Mouse (Mus musculus) bone marrow macrophage, adult 2 months (primary cell): ENCODE data around the gene Shprh. TPM values are rescaled to one million over a fixed set of nuclear protein-coding genes. Genes with fewer than 3 reads are reported as not detected.
"Not testable (repeated sequence)": the region's sequence is repeated elsewhere in the genome, so short reads cannot be mapped to it uniquely, and the experiment has no call there.

Experiments
- H3K27ac ChIP-seq: 2 replicates; pipeline ENCODE4 v1.5.1; 2012; ENCODE audit warnings: low read depth, low read length; ENCODE audit not compliant: insufficient read depth
- H3K4me1 ChIP-seq: 2 replicates; pipeline ENCODE4 v1.6.1; 2012; ENCODE audit warnings: low read length; ENCODE audit not compliant: control insufficient read depth, insufficient read depth
- H3K4me3 ChIP-seq: 2 replicates; pipeline ENCODE4 v1.5.1; 2012; ENCODE audit warnings: mild to moderate bottlenecking, low read length, moderate library complexity; ENCODE audit not compliant: insufficient read depth
- CTCF ChIP-seq: IDR thresholded peaks from 2 replicates; pipeline ENCODE4 v1.5.1; 2012; ENCODE audit warnings: low read depth, mild to moderate bottlenecking, low read length, moderate library complexity
- POLR2A ChIP-seq: IDR thresholded peaks from 2 replicates; pipeline ENCODE4 v1.6.1; 2012; ENCODE audit warnings: mild to moderate bottlenecking, low read depth, low read length, borderline replicate concordance
- polyA plus RNA-seq: library from polyadenylated mRNA; stranded (reverse); fragments of >200 nt; gene quantifications from 2 replicates; pipeline ENCODE4 v1.2.4, GENCODE M21; 2012; ENCODE audit not compliant: missing spikeins, insufficient read depth, insufficient read length

The Shprh gene
- polyA plus RNA-seq, 1 experiment = 15.1 TPM

- Histone ChIP-seq H3K27ac (no peak overlapping the region), H3K4me3 (no peak overlapping the region), H3K4me1 (no peaks in the 10 kb centered on the region)
- TF ChIP-seq POLR2A (no peak), CTCF (no peak)
Observed at GRCm38 (mm10) chr10:11172519-11172918, 23.3 kb downstream of the Shprh start.

GRCm38 (mm10) chr10:11175801-11176482, 26.7 kb downstream of the Shprh start:
- no peak overlapping the region for H3K27ac ChIP-seq
- no peak for TF ChIP-seq CTCF
- no peak for TF ChIP-seq POLR2A
- no peak overlapping the region for H3K4me3 ChIP-seq
- H3K4me1 ChIP-seq = no peaks in the 10 kb centered on the region

- H3K4me1 ChIP-seq = no peaks in the 10 kb centered on the region
- TF ChIP-seq POLR2A (no peak), CTCF (no peak)
- H3K4me3 ChIP-seq = no peak overlapping the region
- no peak overlapping the region for H3K27ac ChIP-seq
Observed at GRCm38 (mm10) chr10:11180077-11180476, 30.9 kb downstream of the Shprh start.

- Histone ChIP-seq H3K4me3 (no peak overlapping the region), H3K4me1 (peaks cover 2% of the 10 kb centered on the region; the same call in 1 of the 2 replicates), H3K27ac (no peak overlapping the region)
- TF ChIP-seq CTCF (no peak), POLR2A (no peak)
Observed at GRCm38 (mm10) chr10:11197341-11197740, 48.1 kb downstream of the Shprh start.

- peaks cover 2% of the 10 kb centered on the region; the same call in 1 of the 2 replicates for H3K4me1 ChIP-seq
- no peak for TF ChIP-seq POLR2A
- TF ChIP-seq CTCF = no peak
- H3K4me3 ChIP-seq = no peak overlapping the region
- no peak overlapping the region for H3K27ac ChIP-seq
Observed at GRCm38 (mm10) chr10:11198346-11198745, 49.1 kb downstream of the Shprh start.

GRCm38 (mm10) chr10:11199980-11200379, 50.8 kb downstream of the Shprh start:
- Histone ChIP-seq H3K4me3 (no peak overlapping the region), H3K27ac (no peak overlapping the region), H3K4me1 (peaks cover 2% of the 10 kb centered on the region; the same call in 1 of the 2 replicates)
- no peak for TF ChIP-seq POLR2A

DNA sequence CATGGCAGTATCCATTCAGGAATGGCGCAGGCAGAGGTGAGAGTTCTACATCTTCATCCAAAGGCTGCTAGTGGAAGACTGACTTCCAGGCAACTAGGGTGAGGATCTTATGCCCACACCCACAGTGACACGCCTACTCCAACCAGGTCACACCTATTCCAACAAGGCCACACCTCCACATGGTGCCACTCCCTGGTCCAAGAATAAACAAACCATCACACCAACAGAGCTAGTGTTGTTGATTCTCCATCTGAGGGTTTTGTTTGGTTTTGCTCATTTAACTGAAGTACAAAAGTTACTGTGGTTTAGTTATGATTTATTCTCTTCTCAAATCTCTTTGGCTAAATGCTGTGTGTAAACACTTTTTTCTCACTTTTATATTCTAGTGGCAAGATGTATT, 56.7 kb downstream of the Shprh start:
- H3K27ac ChIP-seq, H3K4me3 ChIP-seq, H3K4me1 ChIP-seq: not testable (repeated sequence)

- TF ChIP-seq CTCF (no peak), POLR2A (no peak)
- Histone ChIP-seq H3K4me1 (no peaks in the 10 kb centered on the region), H3K27ac (no peak overlapping the region), H3K4me3 (no peak overlapping the region)
Observed at GRCm38 (mm10) chr10:11208670-11209069, 59.4 kb downstream of the Shprh start.

GRCm38 (mm10) chr10:11212003-11212402, 62.8 kb downstream of the Shprh start:
- no peaks in the 10 kb centered on the region for H3K4me1 ChIP-seq
- TF ChIP-seq CTCF = no peak
- TF ChIP-seq POLR2A = no peak
- H3K4me3 ChIP-seq = no peak overlapping the region
- H3K27ac ChIP-seq = no peak overlapping the region

DNA sequence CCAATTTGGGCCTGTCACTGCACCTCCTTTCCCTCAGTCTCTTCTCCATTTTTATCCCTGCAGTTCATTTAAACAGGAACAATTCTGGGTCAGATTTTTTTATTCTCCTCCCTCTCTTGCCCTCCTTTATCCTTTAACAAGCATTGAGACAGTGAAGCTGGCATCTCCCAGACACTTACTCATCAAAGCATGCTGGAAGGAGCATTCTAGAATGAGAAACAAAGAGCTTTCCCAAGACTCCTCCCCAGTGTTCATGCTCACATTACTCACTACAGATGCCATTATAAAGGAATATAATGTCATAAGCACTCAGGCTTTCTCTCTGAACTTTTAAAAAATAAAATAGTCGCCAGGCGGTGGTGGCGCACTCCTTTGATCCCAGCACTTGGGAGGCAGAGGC, 77.2 kb downstream of the Shprh start:
- Histone ChIP-seq H3K27ac (no peak overlapping the region), H3K4me1 (no peaks in the 10 kb centered on the region), H3K4me3 (no peak overlapping the region)
- TF ChIP-seq POLR2A (no peak), CTCF (no peak)

DNA sequence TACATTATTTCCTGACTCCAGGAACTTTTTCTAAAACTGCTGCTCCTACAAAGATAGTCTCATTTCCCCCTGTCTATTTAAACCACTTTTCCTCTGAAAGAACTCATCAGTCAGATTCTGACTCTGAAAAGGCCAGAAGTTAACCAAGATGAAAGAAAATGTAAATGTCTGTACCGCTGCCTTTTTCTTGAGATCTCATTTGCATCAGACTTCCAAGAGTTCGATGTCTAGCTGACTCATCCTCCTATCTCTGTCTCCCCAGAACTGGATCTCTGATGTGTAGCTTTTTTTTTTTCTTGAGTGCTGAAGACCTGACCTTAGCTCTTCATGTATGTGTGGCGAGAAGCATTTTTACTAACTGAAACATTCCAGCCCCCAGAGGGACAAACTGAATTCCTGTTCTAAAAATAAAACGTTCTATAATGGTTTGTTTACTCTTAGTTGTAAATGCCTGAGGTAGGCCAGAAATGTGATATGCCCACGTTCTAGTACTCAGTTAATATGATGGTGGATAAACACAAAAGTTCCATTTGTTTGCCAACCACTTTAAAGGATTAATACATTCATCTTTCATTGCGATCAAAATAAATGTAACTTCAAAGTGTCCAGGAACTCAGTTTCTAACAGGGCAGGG, 80.4 kb downstream of the Shprh start:
- no peak overlapping the region for H3K4me3 ChIP-seq
- no peak for TF ChIP-seq POLR2A
- TF ChIP-seq CTCF = no peak
- no peak overlapping the region for H3K27ac ChIP-seq
- H3K4me1 ChIP-seq = peaks cover 10% of the 10 kb centered on the region

DNA sequence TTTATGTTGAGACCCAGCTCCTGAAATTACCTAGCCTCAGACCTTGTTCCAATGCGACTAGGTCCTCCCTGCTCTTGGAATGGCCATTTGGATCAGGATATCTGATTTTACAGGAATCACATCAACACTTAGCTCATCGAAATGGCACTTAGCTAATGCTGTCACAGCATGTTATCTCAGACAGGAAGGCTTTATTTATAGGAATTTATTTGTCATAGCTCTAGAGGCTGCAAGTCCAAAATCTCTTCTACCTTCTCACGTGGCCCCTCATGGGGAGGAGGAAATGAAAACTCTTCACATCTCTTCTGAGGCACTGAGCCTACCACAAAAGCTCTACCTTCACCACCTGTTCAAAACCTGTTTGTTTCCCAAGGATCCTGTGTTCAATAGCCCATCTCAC, 84.0 kb downstream of the Shprh start:
- Histone ChIP-seq H3K4me1 (peaks cover 10% of the 10 kb centered on the region), H3K4me3 (no peak overlapping the region), H3K27ac (no peak overlapping the region)
- no peak for TF ChIP-seq POLR2A

DNA sequence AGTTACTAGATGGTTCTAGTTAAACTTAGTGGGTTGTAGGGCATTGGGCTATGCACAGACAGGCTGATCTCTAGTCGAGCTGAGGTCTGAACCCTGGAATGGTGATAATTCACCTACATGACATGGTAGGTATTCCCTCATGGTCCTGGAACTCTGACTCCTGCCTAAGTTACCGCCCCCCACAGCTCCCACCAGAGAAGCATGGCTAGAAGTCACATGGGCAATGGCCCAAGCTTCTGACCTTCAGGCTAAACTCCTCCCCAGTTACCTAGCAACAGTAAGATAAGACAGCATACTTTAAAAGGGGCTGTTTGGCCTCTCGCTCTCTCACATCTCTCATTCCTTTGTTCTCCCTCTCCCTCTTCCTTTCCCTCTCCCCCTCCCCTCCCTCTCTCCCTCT, 93.8 kb downstream of the Shprh start:
- H3K4me3 ChIP-seq, H3K4me1 ChIP-seq, H3K27ac ChIP-seq: not testable (repeated sequence)
